Mouse (Mus musculus) mouse trophoblast stem cell (cell line): Measurements from ENCODE around the gene Dffa.
"Not testable (repeated sequence)": the region's sequence is repeated elsewhere in the genome, so short reads cannot be mapped to it uniquely, and the experiment has no call there.

Experiments used
- in situ Hi-C, 2 experiments: fragments of 300-500 bp; cut with MseI, MboI; formaldehyde crosslinking; loops; 2 replicates in 1 of 2; 3 replicates in 1 of 2; pipeline ENCODE4 v1.15.1; 2025

The Dffa gene

DNA sequence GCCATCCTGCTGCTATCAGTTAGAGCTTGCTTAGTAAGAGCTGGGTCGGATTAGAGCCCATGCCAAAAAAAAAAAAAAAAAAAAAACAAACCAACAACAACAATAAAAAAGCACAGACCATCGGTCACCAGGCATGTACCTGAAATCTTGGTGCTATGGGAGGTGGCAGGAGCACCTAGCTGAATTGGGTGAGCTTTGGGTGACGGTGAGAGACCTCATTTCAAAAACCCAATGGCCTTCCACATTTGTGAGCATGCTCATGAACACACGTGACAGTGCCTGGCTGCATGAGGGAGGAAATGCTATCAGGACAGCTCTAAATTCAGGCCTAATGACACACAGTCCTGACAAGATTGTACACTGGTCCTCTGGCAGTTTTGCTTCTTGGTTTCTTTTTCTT, 44.1 kb downstream of the Dffa start:
- in situ Hi-C loops: no loop called here

DNA sequence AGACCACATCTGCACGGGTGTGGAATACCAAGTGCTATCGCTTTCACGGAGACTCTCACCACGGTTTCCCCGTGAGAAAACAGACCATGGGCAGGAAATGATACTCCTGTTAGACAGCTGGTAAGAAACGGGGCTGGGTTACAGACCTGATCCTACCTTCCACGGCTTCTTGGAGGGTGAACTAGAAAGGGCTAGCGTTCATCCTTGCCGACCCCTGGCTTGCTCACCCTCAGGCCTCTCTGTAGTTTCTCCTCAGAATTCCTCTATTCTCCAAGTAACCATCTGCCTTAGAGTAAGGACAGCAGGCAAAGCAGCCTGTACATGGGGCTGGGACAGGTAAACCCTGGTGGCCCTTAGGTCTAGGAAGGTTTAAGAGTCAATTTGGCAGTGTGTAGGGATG, 45.2 kb downstream of the Dffa start:
- in situ Hi-C loops: no loop called here

DNA sequence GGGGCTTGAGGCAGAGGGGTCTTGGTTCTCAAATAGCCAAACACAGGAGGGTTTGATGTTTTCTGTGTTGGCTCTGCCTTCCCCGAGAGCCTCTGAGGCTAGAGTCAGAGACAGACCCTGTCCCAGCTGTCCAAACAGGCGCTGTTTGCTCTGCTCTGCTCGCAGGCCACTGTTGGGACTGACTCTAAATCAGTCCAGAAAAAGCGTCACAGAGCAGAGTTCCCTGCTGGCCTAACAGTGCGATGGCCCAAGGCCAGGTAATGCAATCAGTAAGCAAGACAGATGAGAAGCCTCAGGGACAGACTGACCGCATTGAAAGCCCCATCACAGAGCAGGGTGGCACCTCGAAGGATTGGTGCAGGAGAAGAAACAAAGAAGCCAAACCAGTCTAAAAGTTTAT, 45.7 kb downstream of the Dffa start:
- in situ Hi-C loops: no loop called here

DNA sequence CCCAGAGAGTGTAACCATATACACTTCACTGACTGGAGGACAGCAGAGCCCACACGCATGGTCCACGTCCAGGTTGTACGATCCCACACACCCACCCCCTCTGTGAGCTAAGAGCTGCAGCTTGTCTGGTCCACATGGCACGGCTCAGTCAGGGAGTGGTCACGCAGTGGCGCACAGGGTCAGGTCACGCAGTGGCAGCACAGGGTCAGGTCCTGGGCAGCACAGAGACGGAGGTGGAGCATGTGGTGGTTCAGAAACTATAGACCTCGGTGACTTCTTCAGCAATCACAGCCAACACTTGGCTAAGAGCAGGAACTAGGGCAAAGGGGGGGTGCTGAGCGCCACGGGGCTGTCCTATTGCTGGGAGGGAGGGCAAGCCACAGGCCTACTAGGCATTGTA, 46.3 kb downstream of the Dffa start:
- in situ Hi-C loops: no loop called here

DNA sequence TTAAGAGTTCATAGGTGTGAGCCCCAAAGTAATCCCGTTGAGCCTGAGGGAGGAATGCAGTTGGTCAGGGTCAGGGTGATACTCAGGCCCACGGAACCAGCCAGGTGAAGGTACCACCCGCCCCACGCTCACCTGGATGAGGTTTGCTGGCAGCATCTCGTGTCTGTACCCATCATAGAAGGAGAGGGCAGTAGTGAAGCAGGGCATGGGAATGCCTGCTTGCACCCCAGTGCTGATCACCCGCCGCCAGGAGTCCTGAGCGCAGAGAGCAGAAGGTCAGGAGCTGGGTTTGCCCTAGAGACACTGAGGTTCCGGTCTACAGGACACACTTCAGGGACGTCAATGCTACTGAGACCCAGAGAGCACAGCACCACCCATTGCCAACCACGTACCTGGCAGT, 46.8 kb downstream of the Dffa start:
- in situ Hi-C loops: no loop called here

DNA sequence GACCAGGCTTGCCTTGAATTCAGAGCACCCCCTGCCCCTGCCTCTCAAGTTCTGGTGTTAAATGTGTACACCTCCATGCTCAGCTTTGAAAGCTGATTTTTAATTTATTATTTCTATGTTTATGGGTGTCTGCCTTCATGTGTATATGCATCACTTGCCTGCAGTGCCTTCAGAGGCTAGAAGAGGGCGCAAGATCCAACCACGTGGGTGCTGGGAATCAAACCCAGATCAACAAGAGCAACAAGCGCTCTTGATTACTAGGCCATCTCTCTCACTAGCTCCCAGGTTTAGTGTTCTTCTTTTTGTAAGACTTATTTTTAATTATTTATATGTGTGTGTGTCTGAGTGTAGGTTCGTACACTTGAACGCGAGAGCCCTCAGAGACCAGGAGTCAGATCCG, 50.9 kb downstream of the Dffa start:
- in situ Hi-C loops: no loop called here

DNA sequence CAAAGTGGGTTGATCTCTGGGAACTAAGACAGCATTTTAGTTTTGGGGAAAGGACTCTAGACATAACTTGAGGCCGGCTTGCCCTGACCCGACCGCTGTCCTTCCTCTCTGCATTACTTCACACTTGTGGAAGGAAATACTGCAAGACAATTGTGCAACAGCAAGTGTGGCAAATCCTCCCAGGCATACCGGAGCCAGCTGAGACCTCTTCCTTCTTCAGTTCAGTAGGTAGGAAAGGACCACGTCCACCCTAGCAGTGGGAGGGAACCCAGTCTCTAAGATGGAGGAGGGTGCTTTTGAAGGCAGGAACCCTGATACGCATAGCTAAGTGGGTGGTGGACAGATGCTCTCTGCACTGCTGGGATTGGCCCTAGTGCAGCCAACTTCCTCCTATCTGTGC, 51.8 kb downstream of the Dffa start:
- in situ Hi-C loops: no loop called here

DNA sequence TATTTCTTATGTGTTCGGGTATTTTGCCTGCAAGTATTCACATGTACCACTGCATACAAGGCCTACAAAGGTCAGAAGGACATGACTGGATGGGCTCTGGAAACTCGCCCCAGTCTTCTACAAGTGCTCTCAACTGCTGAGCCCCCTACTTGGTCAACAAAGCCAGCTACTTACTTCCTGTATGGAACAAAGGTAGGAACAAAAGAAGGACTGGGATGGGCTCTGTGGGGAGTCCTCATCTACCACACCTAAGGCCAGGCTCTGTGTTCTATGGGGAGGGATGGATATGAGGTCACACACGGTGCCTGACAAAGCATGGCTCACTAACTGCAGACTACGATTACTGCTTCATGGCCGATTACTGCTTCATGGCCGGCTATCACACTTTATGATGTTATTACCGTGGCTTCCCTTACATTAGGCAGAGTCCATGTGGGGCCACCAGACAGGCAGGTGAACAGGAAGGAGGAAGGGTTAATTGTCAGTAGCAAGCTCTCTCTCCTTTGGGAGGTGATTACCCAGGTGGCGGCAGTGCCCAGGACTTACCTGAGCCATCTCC, 53.5 kb downstream of the Dffa start:
- in situ Hi-C loops: no loop called here

DNA sequence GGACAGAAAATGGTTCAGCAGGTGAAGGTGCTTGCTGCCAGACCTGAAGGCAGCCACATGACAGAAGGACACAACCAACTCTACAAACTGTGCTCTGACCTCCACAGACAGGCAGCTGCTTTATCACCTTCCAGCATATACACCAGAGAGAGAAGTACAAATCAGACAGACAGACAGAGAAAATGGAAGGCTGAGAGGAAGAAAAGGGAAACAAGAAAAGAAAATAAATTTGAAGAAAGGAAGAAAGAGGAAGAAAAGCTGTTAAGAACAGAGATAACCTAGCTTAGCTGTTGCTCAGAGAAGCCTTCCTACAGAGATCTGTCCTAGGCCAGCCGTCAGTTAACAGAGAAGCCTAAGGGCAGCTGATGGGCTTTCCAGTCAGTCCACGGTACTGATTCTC, 55.3 kb downstream of the Dffa start:
- in situ Hi-C loops: no loop called here

DNA sequence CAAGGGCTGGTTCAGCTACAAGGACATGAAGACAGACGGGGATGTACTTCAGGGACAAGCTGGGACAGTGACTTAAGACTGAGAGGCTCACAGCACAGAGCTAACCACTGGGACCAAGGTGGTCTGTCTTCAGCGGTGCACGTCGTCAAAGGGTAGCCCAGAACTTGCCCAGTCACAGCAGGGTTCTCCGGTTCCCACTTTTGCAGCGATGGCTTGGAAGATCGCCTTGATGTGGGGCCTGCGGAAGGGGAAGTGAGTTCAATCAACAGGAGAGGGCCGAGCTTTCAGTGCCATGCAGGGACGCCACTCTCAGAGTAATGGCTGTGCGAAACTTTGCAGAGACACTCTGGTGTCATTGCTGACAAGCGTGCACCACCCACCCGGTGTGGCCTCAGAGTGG, 55.9 kb downstream of the Dffa start:
- in situ Hi-C loops: no loop called here

DNA sequence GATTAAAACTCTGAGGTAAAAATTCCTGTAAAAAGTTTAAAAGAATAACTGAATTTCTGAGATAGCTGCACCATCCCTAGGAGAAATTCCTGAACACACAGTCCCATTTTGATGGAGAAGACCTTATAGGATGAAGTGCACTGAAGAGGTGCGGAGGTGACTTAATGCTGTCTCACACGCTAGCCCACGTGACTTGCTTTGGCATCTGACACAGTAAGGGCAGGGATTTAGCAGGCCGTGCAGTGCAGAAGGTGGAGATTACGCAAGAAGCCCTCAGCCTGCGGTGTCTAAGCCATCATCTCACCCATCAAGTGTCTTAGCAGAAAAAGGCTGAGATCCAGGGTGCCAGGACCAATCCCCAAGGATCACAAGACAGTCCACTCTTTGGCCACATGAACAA, 57.2 kb downstream of the Dffa start:
- in situ Hi-C loops: no loop called here

DNA sequence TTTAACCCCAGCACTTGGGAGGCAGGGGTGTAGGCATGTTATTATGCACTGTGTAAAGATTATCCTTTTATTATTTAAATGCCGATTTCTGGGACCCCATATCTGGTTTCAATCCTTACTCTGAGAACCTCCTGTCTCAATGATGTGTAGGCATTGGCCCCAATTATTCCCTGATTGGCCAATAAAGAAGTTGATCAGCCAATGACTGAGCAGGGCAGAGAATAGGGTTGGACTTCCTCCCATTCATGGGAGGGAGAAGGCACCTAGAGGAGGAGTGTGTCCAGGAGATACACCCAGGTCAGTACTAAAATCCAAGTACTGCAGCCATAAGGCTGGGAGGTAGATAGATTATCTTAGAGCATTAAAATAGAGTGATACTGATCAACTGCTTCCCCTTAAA, 59.2 kb downstream of the Dffa start:
- in situ Hi-C loops: no loop called here

DNA sequence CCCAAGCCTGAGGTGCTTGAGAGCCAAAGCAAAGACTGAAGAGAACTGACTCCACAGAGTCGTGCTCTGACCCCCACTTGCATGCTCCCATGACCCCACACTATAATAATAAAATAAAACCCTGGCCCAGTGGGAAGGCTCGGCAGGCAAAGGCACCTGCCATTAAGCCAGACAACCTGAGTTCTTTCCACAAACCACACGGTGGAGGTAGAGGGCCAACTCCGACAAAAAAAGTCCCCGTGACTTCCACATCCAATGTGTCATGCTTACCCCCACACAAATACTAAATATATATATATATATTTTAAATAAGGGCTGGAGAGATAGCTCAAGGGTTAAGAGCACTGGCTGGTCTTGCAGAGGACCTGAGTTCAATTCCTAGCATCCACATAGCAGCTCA, 60.2 kb downstream of the Dffa start:
- in situ Hi-C loops: no loop called here

DNA sequence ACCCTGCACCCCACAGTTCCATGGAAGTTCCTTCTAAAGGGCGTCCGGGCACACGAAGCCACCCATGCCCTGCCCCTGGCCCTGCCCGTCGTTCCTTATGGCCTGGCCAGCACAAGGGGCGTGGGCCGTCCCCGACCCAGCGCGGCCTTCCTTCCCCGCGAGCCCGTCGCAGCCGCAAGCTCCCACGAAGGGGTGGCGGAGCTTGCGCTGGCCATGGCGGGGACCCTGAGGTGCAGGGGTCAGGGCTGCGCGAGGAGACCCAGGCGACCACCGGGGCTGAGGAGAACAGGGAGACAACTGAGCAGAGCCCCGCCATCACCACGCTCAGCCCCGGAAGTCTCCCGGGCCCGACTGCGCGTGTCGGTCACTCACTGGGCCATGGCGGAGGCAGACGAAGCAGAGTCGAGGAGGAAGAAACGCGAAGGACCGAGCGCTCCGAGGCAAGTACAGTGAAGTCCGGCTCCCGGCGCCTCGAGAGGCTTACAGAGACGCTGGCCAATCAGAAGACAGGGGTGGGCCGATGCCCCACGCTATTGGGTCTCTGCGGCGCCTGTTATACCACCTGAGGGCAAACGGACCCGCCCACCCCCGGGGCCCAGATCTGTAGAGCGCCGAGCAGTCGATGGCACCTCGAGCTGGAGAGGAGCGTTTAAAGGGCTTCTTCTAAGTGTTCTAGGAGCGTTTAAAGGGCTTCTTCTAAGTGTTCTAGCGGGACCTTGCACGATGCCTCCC, 62.4 kb downstream of the Dffa start, which contains the start of gene Pgd:
Pgd (minus strand) TSS at position 557 of the 732 bp plus-strand sequence.
- in situ Hi-C loops: no loop called here

DNA sequence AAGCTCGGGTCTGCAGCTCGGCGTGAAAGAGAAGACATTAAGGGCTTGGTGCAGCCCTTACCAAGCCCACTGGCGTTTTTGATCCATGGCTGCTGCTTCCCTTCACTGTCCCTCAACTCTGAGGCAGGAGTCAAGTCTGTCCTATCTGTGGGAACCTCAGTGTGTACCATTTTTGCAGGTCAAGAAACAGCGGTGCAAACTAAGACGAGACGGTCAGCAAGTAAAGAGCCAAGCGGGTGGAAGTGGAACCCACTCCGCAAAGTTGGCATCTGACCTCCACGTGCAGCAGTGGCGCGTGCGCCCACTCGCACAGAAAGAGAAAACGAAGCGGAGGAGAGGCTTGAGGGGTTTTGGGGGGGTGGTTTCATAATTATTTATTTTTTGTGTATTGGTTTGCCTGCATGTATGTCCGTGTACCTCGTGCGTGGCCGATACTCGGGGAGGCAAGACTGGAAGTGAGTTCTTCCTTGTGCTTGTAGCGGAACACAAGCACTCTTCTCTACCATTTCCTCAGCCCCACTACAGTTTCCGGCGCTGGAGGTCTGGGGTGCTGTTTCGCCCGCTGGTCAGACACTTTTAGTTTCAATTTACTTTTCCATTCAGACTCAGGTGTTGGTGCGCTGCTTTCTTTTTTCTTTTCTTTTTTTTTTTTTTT, 63.1 kb downstream of the Dffa start:
- in situ Hi-C loops: no loop called here

DNA sequence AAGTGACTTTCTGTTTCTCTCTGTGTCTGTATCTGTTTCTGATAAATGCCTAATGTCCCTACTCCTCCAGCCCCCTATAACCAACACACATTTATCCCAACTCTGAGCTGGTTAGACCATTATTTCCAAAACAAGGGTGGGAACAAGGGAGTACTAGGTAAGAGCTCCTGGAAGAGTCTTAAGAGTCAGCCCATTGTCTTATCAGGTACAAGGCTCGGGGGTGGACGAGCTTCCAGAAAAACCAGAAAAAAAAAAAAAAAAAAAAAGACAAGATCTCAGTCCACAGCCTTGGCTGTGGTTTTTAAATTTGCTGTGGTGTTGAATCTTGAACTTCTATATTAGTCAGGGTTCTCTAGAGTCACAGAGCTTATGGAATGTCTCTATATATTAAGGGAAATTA, 64.1 kb downstream of the Dffa start:
- in situ Hi-C loops: no loop called here

DNA sequence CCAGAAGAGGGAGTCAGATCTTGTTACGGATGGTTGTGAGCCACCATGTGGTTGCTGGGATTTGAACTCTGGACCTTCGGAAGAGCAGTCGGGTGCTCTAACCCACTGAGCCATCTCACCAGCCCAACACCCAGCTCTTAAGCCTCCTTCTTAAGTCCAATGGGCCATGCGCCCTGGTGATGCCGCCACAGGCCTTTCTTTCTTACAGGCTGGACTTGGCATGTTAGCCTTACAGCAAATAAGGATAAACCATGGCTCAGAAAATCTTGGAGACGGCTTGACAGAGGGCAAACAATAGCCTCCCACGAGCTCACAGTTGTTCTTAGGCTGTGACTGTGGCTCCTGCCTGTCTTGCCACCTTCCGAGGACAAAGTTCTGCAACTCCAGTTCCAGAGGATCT, 66.0 kb downstream of the Dffa start:
- in situ Hi-C loops: not testable (repeated sequence)
